Mouse (Mus musculus): Measurements from ENCODE around the gene Gdf10.

The Gdf10 gene

GRCm38 (mm10) chr14:33939117-33939516 is 15.7 kb downstream of the Gdf10 start:
- DNase-seq: peak; percentile 44 to 81

GRCm38 (mm10) chr14:33940739-33941138 is 17.4 kb downstream of the Gdf10 start, which contains the start of gene Gdf2:
Gene Gdf2, plus strand, starts transcription at chr14:33941039.
- no peak for DNase-seq

- no peak for DNase-seq
Measured at GRCm38 (mm10) chr14:33942222-33942621, 18.8 kb downstream of the Gdf10 start.

- DNase-seq: no peak
Measured at GRCm38 (mm10) chr14:33946125-33946524, 22.7 kb downstream of the Gdf10 start.

GRCm38 (mm10) chr14:33952233-33952981 is 29.0 kb downstream of the Gdf10 start:
- no peak for DNase-seq

- DNase-seq: no peak
Measured at GRCm38 (mm10) chr14:33953761-33954160, 30.4 kb downstream of the Gdf10 start, which contains the start of gene Rbp3. Gene Rbp3, plus strand, starts transcription at chr14:33954003.

DNA sequence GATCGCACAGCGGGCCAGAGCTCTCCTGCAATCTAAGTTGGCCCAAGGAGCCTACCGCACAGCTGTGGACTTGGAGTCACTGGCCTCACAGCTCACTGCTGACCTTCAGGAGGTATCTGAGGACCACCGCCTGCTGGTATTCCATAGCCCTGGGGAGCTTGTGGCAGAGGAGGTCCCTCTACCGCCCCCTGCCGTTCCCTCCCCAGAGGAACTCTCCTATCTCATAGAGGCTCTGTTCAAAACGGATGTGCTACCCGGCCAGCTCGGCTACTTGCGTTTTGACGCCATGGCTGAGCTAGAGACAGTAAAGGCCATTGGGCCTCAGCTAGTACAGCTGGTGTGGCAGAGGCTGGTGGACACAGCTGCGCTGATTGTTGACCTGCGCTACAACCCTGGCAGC is 32.7 kb downstream of the Gdf10 start:
- DNase-seq: no peak

DNA sequence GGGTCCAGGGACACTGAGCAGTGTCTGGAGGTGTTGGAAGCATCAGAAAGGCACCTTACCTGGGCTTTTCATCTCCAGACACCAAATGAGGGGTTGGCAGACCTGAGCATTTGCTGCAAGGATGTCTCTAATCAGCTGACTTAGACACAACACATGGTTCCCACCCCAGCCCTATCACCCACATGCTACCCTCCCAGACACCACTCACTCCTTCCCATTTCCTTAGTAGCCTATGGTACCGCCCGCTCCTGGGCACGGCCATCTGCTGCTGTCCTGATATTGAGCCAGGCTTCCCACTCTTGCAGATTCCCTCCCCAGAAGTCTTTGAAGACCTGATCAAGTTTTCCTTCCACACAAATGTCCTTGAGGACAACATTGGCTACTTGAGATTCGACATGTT is 34.8 kb downstream of the Gdf10 start:
- no peak for DNase-seq

DNA sequence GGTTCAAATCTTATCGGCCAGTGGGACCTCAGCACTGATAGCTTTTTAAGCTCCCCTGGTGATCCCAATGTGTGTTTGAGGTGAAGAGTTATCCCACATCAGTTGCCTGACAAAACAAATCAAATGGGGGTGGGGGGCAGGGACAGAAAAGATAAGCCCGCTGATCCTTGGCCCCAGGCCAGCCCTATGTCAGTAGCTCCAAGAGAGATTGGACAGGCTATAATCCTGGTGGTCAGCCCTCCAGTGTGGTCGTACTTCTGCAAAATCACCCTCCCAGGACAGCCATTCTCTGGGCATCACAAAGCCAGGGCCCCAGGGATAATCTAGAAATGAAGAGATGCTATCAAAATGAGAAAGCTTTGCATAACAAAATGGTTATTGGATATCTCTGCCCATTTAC is 35.5 kb downstream of the Gdf10 start:
- no peak for DNase-seq

- peak; percentile 26 to 65 for DNase-seq
Measured at GRCm38 (mm10) chr14:33959341-33959740, 36.0 kb downstream of the Gdf10 start.

DNA sequence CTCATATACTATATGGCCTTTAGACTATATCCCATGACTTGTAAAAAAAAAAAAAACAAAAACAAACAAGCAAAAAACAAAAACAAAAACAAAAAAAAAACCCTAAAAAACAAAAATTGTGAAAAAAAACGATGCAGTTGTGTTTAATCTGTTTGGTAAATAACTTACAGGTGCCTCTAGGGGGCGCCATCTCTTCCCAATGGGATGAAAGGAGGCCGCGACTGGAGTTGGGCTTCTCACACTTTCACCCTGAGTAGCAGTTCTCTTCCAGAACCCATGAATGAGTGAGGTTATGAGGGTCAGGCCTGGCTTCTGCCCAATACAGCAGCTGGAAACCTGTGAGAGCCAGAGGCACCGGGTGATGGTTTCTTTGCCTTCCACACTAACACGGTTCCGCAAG is 42.3 kb downstream of the Gdf10 start:
- DNase-seq: no peak

DNA sequence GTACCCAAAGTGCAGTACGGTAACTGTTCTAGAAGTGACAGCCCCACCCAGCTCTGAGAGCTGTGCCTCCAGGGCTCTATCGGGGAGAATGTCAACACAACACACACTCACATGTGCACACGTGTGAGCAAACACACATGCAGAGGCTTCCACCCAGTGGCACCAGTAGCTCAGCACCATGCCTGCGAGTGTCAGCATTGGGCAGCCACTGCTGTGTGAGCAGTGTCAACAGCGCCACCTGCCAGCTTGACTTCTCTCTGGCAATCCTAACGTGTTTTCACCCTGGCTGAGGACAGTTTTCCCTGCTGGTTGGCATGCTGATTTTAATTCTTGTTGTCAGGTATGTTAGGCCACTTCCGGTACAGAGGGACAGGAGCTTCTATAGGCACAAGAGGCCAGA is 49.3 kb downstream of the Gdf10 start:
- DNase-seq: peak in 1 of 2 experiments; percentile 18

DNA sequence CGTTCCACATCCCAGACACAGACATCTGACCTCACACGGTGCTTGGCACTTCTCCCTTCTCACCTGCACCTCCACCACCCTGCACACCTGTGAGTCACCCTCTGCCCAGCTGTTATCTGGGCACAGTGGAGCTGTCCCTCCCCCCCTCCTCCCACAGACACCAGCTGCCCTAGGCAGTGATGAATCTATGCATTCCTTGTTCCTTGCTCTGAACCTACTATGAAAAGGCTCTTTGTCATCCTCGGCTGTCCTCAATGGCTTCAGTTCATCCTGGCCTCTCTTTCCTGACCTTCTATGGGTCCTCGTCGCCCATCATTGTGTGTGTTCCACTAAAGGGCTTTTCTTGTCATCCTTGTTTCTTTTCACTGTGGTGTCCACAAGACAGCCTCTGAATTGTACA is 51.4 kb downstream of the Gdf10 start:
- DNase-seq: no peak

- no peak for DNase-seq
Measured at GRCm38 (mm10) chr14:33977748-33978147, 54.4 kb downstream of the Gdf10 start.

GRCm38 (mm10) chr14:33978604-33979059 is 55.2 kb downstream of the Gdf10 start, which contains the start of gene Zfp488:
Gene Zfp488, minus strand, starts transcription at chr14:33978764.
- DNase-seq: no peak
